Mouse (Mus musculus): ENCODE measurements around the gene 4931409K22Rik.

Gene 4931409K22Rik

GRCm38 (mm10) chr5:24502786-24503185, 53.8 kb downstream of the 4931409K22Rik start:
- in situ Hi-C loops (cut with MboI; ENCODE audit: low sequenced_read_pairs), result no loop called here

DNA sequence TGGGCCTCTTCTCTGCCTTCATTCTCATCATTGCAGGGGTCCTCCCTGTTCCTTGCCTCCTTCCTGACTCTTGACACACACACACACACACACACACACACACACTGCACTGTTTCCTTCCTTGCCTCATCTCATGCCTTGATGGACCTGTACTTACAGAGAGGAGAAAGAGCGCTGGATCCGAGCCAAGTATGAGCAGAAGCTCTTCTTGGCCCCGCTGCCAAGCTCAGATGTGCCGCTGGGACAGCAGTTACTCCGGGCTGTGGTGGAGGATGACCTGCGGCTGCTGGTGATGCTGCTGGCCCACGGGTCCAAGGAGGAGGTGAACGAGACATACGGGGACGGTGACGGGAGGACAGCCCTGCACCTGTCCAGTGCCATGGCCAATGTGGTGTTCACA, 55.8 kb downstream of the 4931409K22Rik start:
- in situ Hi-C loops (cut with MboI; ENCODE audit: low sequenced_read_pairs), result no loop called here

DNA sequence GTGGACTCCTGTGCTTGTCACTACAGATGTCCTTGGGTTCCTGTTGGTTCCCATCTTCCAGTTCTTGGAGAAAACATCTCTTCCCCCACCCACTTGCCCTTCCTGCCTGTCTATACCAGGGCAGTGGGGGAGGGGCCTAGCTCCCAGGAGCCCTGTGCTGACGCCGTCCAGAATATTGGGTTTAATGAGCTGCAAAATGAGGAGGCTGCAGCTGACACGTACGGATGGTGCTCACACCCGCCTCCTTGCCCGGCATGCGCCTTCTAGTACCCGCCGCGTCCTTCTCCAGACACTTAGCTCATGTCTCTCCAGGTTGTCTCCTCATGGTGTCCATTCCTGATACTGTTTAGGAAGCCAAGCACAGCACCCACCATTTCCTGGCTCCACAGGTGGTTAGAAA, 57.5 kb downstream of the 4931409K22Rik start:
- in situ Hi-C loops (cut with MboI; ENCODE audit: low sequenced_read_pairs), result no loop called here

DNA sequence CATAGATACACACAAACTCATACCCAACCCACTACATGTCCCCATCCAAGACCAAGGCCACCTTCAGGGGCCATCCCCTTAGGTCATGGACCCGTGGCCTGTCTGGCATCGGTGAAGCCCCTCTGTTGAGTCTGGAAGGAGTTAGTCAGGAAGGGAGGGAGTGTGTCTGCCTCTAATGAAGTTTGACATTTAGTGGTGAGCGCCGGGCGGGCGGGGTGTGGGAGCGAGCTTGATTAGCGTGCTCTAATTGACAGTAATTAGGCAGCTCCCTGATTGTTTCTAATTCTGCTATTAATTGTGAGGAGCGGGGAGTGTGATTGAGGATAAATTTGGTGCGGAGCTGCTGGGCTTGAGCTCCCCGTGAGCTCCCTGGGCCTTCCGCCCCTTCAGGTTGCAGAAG, 59.1 kb downstream of the 4931409K22Rik start:
- in situ Hi-C loops (cut with MboI; ENCODE audit: low sequenced_read_pairs), result no loop called here

DNA sequence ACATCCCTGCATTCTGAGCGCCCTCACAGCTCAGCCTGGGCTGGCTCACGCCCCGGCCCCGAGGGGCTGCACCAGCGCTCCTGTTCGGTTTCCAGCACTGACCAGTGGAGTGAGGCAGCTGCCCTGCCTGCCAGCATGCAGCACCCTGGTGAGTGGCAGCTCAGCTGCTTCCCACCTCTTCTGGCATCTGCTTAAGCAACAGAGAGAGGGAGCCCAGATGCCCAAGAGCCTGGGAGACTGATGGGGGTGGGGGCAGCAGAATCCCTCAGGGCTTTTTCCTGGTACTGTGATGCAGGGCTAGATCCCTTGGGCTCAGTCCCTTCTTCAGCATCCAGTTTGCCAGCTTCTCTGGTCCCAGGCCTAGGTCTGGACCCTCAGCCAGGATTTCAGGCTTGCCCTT, 59.9 kb downstream of the 4931409K22Rik start:
- in situ Hi-C loops (cut with MboI; ENCODE audit: low sequenced_read_pairs), result no loop called here

GRCm38 (mm10) chr5:24495019-24495418, 61.6 kb downstream of the 4931409K22Rik start:
- in situ Hi-C loops (cut with MboI; ENCODE audit: low sequenced_read_pairs), result no loop called here

Measured in CH12F3 (cell line).